Mouse (Mus musculus): ENCODE measurements around the gene Rab43. TPM values are rescaled to one million over a fixed set of nuclear protein-coding genes. Genes with fewer than 3 reads are reported as not detected.

The Rab43 gene
- polyA plus RNA-seq, 1 experiment from 2014 or later = 15.6 TPM

Other genes with a start within 250 kb of the Rab43 start
- 1.7 and 2.7 TPM in 2 replicates for gene Prokr1, start 221.4 kb downstream of the Rab43 start, polyA plus RNA-seq (2014; fragmentation: Nextera tagmentation; extraction: Ambion mirVana)
- 9.9 TPM in 2 replicates for gene Aplf, start 140.0 kb downstream of the Rab43 start, polyA plus RNA-seq (2014; fragmentation: Nextera tagmentation; extraction: Ambion mirVana)
- gene Efcc1, start 81.3 kb downstream of the Rab43 start, polyA plus RNA-seq (2014; fragmentation: Nextera tagmentation; extraction: Ambion mirVana) = 6.1 and 8.0 TPM in 2 replicates
- 0.56 and 0.83 TPM in 2 replicates for gene Gp9, start 34.1 kb downstream of the Rab43 start, polyA plus RNA-seq (2014; fragmentation: Nextera tagmentation; extraction: Ambion mirVana)
- gene Gm45140, start 23.6 kb upstream of the Rab43 start, polyA plus RNA-seq (2014; fragmentation: Nextera tagmentation; extraction: Ambion mirVana) = 1.1 and 5.8 TPM in 2 replicates
- gene Isy1, start 26.6 kb upstream of the Rab43 start, polyA plus RNA-seq (2014; fragmentation: Nextera tagmentation; extraction: Ambion mirVana) = 21.1 and 21.7 TPM in 2 replicates
- 541 and 555 TPM in 2 replicates for gene Cnbp, start 38.9 kb upstream of the Rab43 start, polyA plus RNA-seq (2014; fragmentation: Nextera tagmentation; extraction: Ambion mirVana)
- 203 and 213 TPM in 2 replicates for gene Copg1, start 75.7 kb upstream of the Rab43 start, polyA plus RNA-seq (2014; fragmentation: Nextera tagmentation; extraction: Ambion mirVana)
- gene Hmces, start 101.8 kb upstream of the Rab43 start, polyA plus RNA-seq (2014; fragmentation: Nextera tagmentation; extraction: Ambion mirVana) = 36.6 and 38.5 TPM in 2 replicates
- gene H1fx, start 169.5 kb upstream of the Rab43 start, polyA plus RNA-seq (2014; fragmentation: Nextera tagmentation; extraction: Ambion mirVana) = 29.8 and 32.1 TPM in 2 replicates
- gene Rab7, start 233.1 kb upstream of the Rab43 start, polyA plus RNA-seq (2014; fragmentation: Nextera tagmentation; extraction: Ambion mirVana) = 377 and 427 TPM in 2 replicates

Data from hindbrain, embryonic 14.5 days (tissue).